Mouse (Mus musculus): ENCODE measurements around the gene Tacc2. TPM values are rescaled to one million over a fixed set of nuclear protein-coding genes. Genes with fewer than 3 reads are reported as not detected.

Tacc2 gene
- polyA plus RNA-seq, 1 experiment from 2014 or later, result 34.7 TPM

DNA sequence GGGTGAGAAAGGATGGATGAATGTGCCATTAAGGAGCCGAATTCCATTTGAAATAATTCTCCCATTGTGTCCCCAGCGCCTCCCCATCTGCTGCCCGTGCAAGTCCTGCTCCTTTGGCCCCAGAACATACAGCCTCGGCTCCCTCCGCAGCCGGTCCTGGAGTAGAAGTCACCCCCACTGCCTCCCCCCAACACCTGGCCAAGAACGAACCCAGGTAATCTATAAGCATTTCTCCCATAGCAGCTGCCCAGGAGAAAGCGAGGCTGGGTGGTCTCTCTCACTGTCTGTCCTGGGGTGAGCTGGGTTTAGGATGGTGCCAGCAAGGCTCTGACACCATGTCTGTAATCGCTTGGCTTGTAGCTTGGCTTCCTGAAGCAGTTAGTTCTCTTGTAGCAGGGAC lies 97.3 kb downstream of the Tacc2 start:
- no peak overlapping the region; the same call in 1 of the 2 replicates for H3K27ac ChIP-seq (replicated peaks; ENCODE audit: low read depth, low read length)
- no peaks in the 10 kb centered on the region for H3K27me3 ChIP-seq (ENCODE audit: control insufficient read depth, insufficient read depth, low read length)
- peaks cover 4% of the 10 kb centered on the region; the same call in 1 of the 2 replicates for H3K36me3 ChIP-seq (ENCODE audit: control insufficient read depth, insufficient read depth, low read length)
- 89% methylated on average over 9 of the region's 9 CpGs for WGBS
- H3K4me3 ChIP-seq (ENCODE audit: low read depth, low read length), result no peak overlapping the region
- no peak overlapping the region for H3K4me2 ChIP-seq (ENCODE audit: low read depth, severe bottlenecking)
- H3K9me3 ChIP-seq (ENCODE audit: control insufficient read depth, low read length), result no peaks in the 10 kb centered on the region
- DNase-seq (ENCODE audit: low spot score) (no peak), ATAC-seq (ENCODE audit: insufficient number of reproducible peaks, low FRiP score, low TSS enrichment, low read depth) (no peak)
- peaks cover 16% of the 10 kb centered on the region for H3K4me1 ChIP-seq (ENCODE audit: control insufficient read depth, insufficient read depth, low read length)
- H3K9ac ChIP-seq (ENCODE audit: low read length), result no peak overlapping the region

DNA sequence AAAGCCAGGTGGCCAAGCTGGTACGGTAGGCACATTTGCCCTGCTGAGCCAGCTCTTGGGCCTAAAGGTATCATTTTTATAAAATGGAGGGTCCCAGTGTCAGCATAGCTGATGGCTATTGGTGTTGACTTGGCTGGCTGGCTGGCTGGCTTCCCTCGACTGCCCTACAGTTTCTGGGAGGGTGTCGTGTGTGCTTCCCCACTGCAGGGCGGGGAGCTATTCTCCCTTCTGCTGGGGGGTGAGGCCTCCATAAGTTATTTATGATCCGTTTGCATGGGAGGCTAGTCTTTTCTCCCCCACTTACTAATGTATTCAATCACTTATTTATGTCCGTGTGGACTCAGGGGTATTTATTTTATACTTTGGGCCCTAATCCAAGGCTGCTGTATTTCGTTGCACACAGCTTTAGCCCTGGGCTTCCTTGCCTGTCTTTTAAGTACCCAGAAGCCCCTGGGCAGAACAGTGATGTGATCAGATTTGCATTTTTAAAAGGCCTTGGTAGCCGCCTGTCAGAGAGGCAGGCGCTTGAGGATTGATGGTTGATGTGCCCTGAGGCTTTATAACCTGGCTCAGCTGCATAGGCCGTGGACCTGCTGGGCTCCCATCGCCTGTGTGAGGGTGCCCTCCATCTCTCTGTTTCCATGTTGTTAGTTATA lies 99.8 kb downstream of the Tacc2 start:
- no peak for ATAC-seq (ENCODE audit: insufficient number of reproducible peaks, low FRiP score, low TSS enrichment, low read depth)
- H3K36me3 ChIP-seq (ENCODE audit: control insufficient read depth, insufficient read depth, low read length), result peaks cover 4% of the 10 kb centered on the region; the same call in 1 of the 2 replicates
- H3K27me3 ChIP-seq (ENCODE audit: control insufficient read depth, insufficient read depth, low read length), result no peaks in the 10 kb centered on the region
- 57% methylated on average over 11 of the region's 11 CpGs for whole genome bisulfite sequencing
- no peaks in the 10 kb centered on the region for H3K9me3 ChIP-seq (ENCODE audit: control insufficient read depth, low read length)
- H3K4me3 ChIP-seq (ENCODE audit: low read depth, low read length), result no peak overlapping the region
- H3K9ac ChIP-seq (ENCODE audit: low read length), result 0 out of 2 replicates have a peak overlapping the region, but pooled peaks have one; percentile 28
- H3K27ac ChIP-seq (replicated peaks; ENCODE audit: low read depth, low read length), result peak overlapping the region; percentile 48; the same call in 1 of the 2 replicates
- 0 out of 2 replicates have a peak, but pooled peaks cover 5% of the 10 kb centered on the region for H3K4me1 ChIP-seq (ENCODE audit: control insufficient read depth, insufficient read depth, low read length)
- H3K4me2 ChIP-seq (ENCODE audit: low read depth, severe bottlenecking), result no peak overlapping the region
- no peak for DNase-seq (ENCODE audit: low spot score)

DNA sequence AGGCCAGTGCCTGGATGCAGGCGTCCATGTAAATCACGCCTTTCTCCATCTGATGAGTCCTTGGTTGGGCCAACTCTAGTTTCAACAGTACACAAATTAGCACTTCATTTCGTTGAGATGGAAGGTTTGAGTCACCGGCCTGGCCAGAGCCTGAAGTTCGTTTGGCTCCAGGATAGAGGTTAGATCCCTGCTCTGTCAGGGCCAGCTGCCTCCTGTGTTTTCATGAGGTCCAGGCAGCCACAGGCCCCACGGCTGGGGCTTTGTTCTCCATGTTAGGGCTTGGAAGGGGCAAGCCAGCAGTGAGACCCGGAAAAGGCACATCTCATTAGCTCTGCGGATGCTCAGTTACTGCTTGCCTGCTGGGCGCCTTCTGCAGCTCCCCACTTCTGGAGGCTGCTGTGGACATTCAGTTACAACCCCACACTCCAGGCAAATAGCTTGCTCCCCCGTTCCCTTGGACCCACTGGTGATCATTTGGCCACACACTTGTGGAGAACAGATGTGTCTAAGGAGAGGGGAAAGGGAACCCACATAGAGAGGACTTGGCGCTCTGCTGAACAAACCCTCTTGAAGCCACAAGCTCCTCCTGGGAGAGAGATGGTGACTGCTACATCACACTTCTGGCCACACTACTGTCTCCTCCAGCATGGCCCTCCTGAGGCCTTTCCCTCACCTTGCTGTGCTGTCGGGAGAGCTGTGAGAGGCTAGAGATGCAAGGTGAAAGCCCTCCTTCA lies 100.5 kb downstream of the Tacc2 start:
- peaks cover 4% of the 10 kb centered on the region; the same call in 1 of the 2 replicates for H3K36me3 ChIP-seq (ENCODE audit: control insufficient read depth, insufficient read depth, low read length)
- ATAC-seq (ENCODE audit: insufficient number of reproducible peaks, low FRiP score, low TSS enrichment, low read depth), result no peak
- no peak overlapping the region for H3K4me3 ChIP-seq (ENCODE audit: low read depth, low read length)
- 0 out of 2 replicates have a peak overlapping the region, but pooled peaks have one; percentile 28 for H3K9ac ChIP-seq (ENCODE audit: low read length)
- 0 out of 2 replicates have a peak, but pooled peaks cover 5% of the 10 kb centered on the region for H3K4me1 ChIP-seq (ENCODE audit: control insufficient read depth, insufficient read depth, low read length)
- no peak overlapping the region; the same call in 1 of the 2 replicates for H3K4me2 ChIP-seq (ENCODE audit: low read depth, severe bottlenecking)
- DNase-seq (ENCODE audit: low spot score), result no peak
- peak overlapping the region; percentile 48; the same call in 1 of the 2 replicates for H3K27ac ChIP-seq (replicated peaks; ENCODE audit: low read depth, low read length)
- H3K27me3 ChIP-seq (ENCODE audit: control insufficient read depth, insufficient read depth, low read length), result no peaks in the 10 kb centered on the region
- WGBS, result 63% methylated on average over 12 of the region's 12 CpGs
- H3K9me3 ChIP-seq (ENCODE audit: control insufficient read depth, low read length), result no peaks in the 10 kb centered on the region

DNA sequence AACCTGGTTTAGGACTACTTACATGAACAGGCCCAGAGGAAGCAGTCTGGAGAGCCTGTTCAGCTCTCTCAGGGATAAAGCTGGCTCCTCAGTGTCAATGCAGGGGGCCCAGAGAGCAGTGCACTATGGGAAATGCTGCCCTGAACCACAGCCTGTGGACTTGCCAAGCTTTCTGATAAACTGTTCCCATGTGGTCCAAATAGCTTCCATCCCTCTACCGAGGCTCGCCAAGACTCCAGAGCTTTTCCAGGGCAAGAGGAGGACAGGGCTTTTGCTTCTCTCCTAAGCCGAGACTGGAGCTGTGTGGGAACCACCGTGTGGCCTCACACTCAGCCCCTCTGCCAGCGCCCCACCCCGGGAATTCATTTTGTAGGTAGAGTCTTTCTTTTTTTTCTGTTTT lies 101.2 kb downstream of the Tacc2 start:
- Histone ChIP-seq H3K27ac (replicated peaks; ENCODE audit: low read depth, low read length) (no peak overlapping the region), H3K9ac (ENCODE audit: low read length) (no peak overlapping the region), H3K9me3 (ENCODE audit: control insufficient read depth, low read length) (no peaks in the 10 kb centered on the region), H3K4me1 (ENCODE audit: control insufficient read depth, insufficient read depth, low read length) (0 out of 2 replicates have a peak, but pooled peaks cover 5% of the 10 kb centered on the region), H3K4me2 (ENCODE audit: low read depth, severe bottlenecking) (no peak overlapping the region), H3K4me3 (ENCODE audit: low read depth, low read length) (no peak overlapping the region), H3K27me3 (ENCODE audit: control insufficient read depth, insufficient read depth, low read length) (no peaks in the 10 kb centered on the region), H3K36me3 (ENCODE audit: control insufficient read depth, insufficient read depth, low read length) (peaks cover 4% of the 10 kb centered on the region; the same call in 1 of the 2 replicates)
- WGBS, result 88% methylated on average over 6 of the region's 6 CpGs
- ATAC-seq (ENCODE audit: insufficient number of reproducible peaks, low FRiP score, low TSS enrichment, low read depth) (no peak), DNase-seq (ENCODE audit: low spot score) (no peak)

DNA sequence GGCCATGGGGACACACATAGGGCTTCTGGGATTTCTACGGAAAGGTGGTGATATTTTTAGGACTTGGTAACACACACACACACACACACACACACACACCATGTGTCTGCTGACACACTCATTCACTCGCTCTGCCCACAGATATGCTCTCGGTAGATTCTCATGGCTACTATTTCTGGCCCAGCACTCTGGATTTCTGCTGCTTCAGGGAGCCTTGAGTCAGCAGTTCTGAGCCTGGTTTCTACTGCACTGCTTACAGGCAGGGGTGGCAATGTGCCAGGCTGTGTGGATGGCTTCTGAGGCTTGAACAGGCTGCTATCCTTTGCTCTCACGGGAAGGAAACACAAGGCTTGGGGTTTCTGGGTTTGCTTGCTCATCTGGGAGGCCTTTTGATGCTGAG lies 104.6 kb downstream of the Tacc2 start:
- no peak for ATAC-seq (ENCODE audit: insufficient number of reproducible peaks, low FRiP score, low TSS enrichment, low read depth)
- DNase-seq (ENCODE audit: low spot score), result no peak

DNA sequence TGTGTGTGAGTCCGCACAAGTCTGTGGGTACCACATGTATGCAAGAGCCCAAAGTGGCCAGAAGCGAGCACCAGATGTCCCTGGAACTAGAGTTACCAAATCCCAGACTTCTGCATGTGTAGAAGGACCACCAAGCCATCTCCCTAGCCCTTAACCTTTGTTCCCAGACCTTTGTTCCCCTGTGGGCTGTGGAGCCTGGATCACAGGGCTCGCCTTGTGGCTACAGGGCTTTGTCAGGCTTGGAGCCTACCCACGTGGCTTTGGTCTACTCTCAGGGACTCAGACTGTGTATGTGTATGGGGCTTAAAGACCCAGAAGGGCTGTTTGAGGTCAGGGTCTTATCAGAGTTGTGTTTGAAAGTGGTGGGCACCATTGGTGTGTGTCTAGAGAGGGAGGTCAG lies 111.4 kb downstream of the Tacc2 start:
- Histone ChIP-seq H3K27me3 (ENCODE audit: control insufficient read depth, insufficient read depth, low read length) (no peaks in the 10 kb centered on the region), H3K4me1 (ENCODE audit: control insufficient read depth, insufficient read depth, low read length) (peaks cover 4% of the 10 kb centered on the region), H3K27ac (replicated peaks; ENCODE audit: low read depth, low read length) (no peak overlapping the region), H3K9ac (ENCODE audit: low read length) (no peak overlapping the region), H3K36me3 (ENCODE audit: control insufficient read depth, insufficient read depth, low read length) (no peaks in the 10 kb centered on the region), H3K9me3 (ENCODE audit: control insufficient read depth, low read length) (no peaks in the 10 kb centered on the region), H3K4me3 (ENCODE audit: low read depth, low read length) (no peak overlapping the region), H3K4me2 (ENCODE audit: low read depth, severe bottlenecking) (no peak overlapping the region)
- 85% methylated on average over 4 of the region's 4 CpGs for WGBS
- ATAC-seq (ENCODE audit: insufficient number of reproducible peaks, low FRiP score, low TSS enrichment, low read depth), result no peak
- DNase-seq (ENCODE audit: low spot score), result no peak

More for the DNA sequence above, 104.6 kb downstream of the Tacc2 start:
- H3K9ac ChIP-seq (ENCODE audit: low read length), result no peak overlapping the region
- H3K9me3 ChIP-seq (ENCODE audit: control insufficient read depth, low read length), result no peaks in the 10 kb centered on the region
- H3K27me3 ChIP-seq (ENCODE audit: control insufficient read depth, insufficient read depth, low read length), result no peaks in the 10 kb centered on the region
- no peaks in the 10 kb centered on the region for H3K36me3 ChIP-seq (ENCODE audit: control insufficient read depth, insufficient read depth, low read length)
- whole genome bisulfite sequencing, result 93% methylated on average over 4 of the region's 4 CpGs
- no peak overlapping the region for H3K27ac ChIP-seq (replicated peaks; ENCODE audit: low read depth, low read length)
- H3K4me1 ChIP-seq (ENCODE audit: control insufficient read depth, insufficient read depth, low read length), result 0 out of 2 replicates have a peak, but pooled peaks cover 5% of the 10 kb centered on the region
- H3K4me2 ChIP-seq (ENCODE audit: low read depth, severe bottlenecking), result no peak overlapping the region
- no peak overlapping the region for H3K4me3 ChIP-seq (ENCODE audit: low read depth, low read length)

DNA sequence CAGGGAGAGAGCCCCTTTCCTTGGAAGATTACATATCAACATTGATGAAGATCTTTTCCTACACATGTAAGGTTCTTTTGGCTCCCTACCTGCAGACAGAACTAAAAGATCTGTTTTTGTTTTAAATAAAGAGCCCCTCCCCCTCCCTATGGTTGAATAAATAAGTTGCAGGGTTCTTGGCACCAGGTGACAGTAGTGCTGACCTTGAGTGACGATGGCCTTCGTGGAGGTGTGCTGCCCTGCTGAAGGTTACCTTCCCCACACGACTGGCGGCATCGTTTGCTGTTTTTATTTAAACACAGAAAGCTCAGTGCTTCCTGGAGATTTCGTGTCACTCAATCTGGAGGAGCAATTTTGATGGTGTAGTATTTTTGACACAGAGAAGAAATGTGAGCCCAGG lies 113.6 kb downstream of the Tacc2 start:
- Histone ChIP-seq H3K4me1 (ENCODE audit: control insufficient read depth, insufficient read depth, low read length) (peaks cover 13% of the 10 kb centered on the region), H3K9me3 (ENCODE audit: control insufficient read depth, low read length) (no peaks in the 10 kb centered on the region), H3K27ac (replicated peaks; ENCODE audit: low read depth, low read length) (no peak overlapping the region), H3K4me3 (ENCODE audit: low read depth, low read length) (no peak overlapping the region), H3K36me3 (ENCODE audit: control insufficient read depth, insufficient read depth, low read length) (no peaks in the 10 kb centered on the region), H3K4me2 (ENCODE audit: low read depth, severe bottlenecking) (no peak overlapping the region), H3K9ac (ENCODE audit: low read length) (no peak overlapping the region), H3K27me3 (ENCODE audit: control insufficient read depth, insufficient read depth, low read length) (no peaks in the 10 kb centered on the region)
- DNase-seq (ENCODE audit: low spot score) (no peak), ATAC-seq (ENCODE audit: insufficient number of reproducible peaks, low FRiP score, low TSS enrichment, low read depth) (no peak)
- whole genome bisulfite sequencing, result 73% methylated on average over 6 of the region's 6 CpGs

DNA sequence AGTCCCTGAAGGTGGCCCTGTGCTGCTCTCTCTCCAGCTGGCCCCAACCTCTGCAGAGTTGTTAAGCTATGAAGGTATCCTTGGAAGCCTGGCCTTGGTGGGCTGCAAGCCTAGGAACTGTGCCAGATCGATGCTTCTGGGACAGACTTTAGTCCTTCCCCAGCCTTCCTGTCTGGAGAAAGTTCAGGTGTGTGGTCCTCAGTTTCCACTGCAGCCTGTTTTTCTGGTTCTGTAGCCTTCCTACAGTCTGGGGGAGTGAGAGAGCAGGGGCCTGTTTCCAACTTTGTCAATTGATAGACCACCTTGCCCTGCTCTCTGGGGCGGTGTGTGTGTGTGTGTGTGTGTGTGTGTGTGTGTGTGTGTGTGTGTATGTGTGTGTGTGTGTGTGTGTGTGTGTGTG lies 114.7 kb downstream of the Tacc2 start:
- Histone ChIP-seq H3K36me3 (ENCODE audit: control insufficient read depth, insufficient read depth, low read length) (no peaks in the 10 kb centered on the region), H3K4me1 (ENCODE audit: control insufficient read depth, insufficient read depth, low read length) (peaks cover 13% of the 10 kb centered on the region), H3K4me2 (ENCODE audit: low read depth, severe bottlenecking) (peak overlapping the region; percentile 87), H3K4me3 (ENCODE audit: low read depth, low read length) (peak overlapping the region; percentile 67), H3K27ac (replicated peaks; ENCODE audit: low read depth, low read length) (peak overlapping the region; percentile 92), H3K9ac (ENCODE audit: low read length) (peak overlapping the region; percentile 34; the same call in 1 of the 2 replicates), H3K27me3 (ENCODE audit: control insufficient read depth, insufficient read depth, low read length) (no peaks in the 10 kb centered on the region), H3K9me3 (ENCODE audit: control insufficient read depth, low read length) (no peaks in the 10 kb centered on the region)
- ATAC-seq (ENCODE audit: insufficient number of reproducible peaks, low FRiP score, low TSS enrichment, low read depth) (no peak), DNase-seq (ENCODE audit: low spot score) (no peak)
- WGBS, result 40% methylated on average over 2 of the region's 2 CpGs
